Mouse (Mus musculus): Measurements from ENCODE around the gene Gm8909. TPM values are rescaled to one million over a fixed set of nuclear protein-coding genes. Genes with fewer than 3 reads are reported as not detected.
A peak's percentile ranks its signal among the peaks of the same experiment; 100 is the strongest.
"Not testable (repeated sequence)": the region's sequence is repeated elsewhere in the genome, so short reads cannot be mapped to it uniquely, and the experiment has no call there.

The Gm8909 gene
- polyA plus RNA-seq, 1 experiment from 2014 or later = not detected

DNA sequence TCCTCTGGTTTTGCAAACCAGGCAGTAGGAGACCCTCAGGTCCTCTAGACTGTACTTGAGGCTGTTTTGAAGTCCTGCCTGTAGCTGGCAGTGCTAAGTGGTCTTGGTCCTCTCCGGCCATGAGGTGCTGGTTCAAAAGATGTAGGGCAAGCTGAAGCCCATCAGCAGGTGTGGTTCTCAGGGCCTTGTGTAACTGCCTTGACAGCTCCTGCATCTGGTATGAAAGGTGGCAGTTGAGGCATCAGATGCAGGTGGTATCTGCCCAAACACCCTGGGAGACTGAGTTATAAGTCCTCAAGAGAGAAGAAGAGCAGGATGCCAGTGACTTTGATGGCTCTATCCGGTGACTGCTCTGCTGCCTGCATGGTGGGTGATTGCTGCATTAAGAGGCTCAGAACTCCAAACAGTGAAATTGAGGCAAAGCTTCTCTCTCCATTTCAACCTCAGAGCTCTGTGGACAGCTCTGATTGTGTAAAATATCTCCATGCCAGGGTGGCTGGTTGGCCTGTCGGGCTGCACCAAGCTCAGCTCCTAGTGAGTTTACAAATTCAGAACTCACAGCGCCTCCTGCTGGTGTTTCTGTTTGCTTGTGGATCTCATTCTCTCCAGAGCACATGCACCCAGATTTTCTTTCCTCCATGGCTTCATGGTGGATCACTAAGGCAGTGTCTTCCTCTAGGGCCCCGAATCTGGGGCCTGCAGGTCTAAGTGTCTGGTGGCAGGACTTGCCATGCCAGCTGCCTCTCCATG lies 36.6 kb downstream of the Gm8909 start:
- Histone ChIP-seq H3K4me2 (no peak overlapping the region), H3K9ac (replicated peaks) (no peak overlapping the region), H3K36me3 (no peaks in the 10 kb centered on the region), H3K4me1 (no peaks in the 10 kb centered on the region), H3K27ac (replicated peaks) (no peak overlapping the region), H3K4me3 (replicated peaks) (no peak overlapping the region), H3K27me3 (replicated peaks) (peaks cover 22% of the 10 kb centered on the region), H3K9me3 (replicated peaks) (no peaks in the 10 kb centered on the region)
- 77% methylated on average over 5 of the region's 5 CpGs for WGBS
- no peak for ATAC-seq (ENCODE audit: low FRiP score)

DNA sequence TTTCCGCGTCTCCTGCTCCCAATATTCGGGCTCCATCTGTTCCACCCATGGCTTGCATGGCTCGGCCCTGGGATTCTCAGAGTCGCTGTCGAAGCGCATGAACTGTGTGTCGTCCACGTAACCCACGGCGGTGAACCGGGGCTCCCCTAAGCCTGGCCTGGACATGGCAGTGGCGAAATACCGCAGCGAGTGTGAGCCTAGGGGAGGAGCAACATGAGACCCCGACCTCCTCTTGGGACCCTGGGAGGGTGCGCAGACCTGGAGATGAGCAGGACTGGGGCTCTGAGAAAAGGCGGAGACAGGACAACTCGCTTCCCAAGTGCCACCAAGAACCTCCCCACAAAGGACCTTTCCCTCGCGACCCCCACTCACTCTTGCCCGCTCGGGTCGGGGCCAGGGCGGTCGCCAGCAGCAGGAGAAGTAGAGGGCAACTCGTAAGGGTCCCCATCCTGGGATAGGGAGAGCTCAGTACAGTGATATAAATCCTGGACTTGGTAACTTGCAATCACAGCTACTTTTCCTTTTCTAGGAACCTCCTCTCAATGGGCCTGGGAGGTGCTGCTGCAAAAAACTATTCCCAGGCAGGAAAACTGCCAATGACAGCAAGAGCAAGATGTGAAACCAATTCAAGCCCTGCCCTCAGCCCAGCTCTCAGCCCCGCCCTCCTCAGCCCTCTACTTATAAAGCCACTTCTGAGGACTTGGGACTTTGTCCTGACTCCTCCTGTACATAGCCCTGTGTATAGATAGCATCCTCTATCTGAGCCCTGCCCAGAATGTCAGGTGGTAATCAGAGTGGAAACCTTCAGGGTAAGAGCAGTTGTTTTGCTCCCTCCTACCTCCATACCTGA lies 39.1 kb downstream of the Gm8909 start, which contains the start of gene Gm7030:
Gene Gm7030 (minus strand): TSS at position 458 of the 850 bp plus-strand sequence.
- not testable (repeated sequence) for ATAC-seq (ENCODE audit: low FRiP score); H3K9me3 ChIP-seq (replicated peaks); H3K4me2 ChIP-seq; H3K9ac ChIP-seq (replicated peaks); H3K4me3 ChIP-seq (replicated peaks); H3K27ac ChIP-seq (replicated peaks); H3K4me1 ChIP-seq; H3K36me3 ChIP-seq
- WGBS = 24% methylated on average over 27 of the region's 28 CpGs
- H3K27me3 ChIP-seq (replicated peaks) = peaks cover 15% of the 10 kb centered on the region

DNA sequence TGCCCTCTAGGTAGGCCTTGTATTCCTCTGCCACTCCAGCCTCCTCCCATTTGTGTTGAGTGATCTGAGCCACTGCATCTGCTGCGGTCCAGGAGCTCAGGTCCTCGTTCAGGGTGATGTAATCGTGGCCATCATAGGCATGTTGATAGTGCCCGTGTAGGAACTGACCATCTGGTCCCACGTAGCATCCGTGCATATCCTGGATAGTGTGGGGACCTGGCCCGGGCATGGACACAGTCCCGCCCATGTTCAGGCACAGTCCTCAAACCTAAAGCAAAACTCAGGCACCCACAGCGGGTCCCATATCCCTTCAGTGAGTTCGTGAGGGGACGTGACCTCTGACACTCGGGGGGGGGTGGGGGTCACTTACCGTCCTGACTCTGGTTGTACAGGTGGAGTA lies 39.8 kb downstream of the Gm8909 start:
- ATAC-seq (ENCODE audit: low FRiP score); H3K9me3 ChIP-seq (replicated peaks); H3K27ac ChIP-seq (replicated peaks); H3K4me2 ChIP-seq; H3K4me3 ChIP-seq (replicated peaks); H3K4me1 ChIP-seq; H3K9ac ChIP-seq (replicated peaks); H3K36me3 ChIP-seq: not testable (repeated sequence)
- 68% methylated on average over 11 of the region's 13 CpGs for WGBS
- H3K27me3 ChIP-seq (replicated peaks) = peaks cover 13% of the 10 kb centered on the region

DNA sequence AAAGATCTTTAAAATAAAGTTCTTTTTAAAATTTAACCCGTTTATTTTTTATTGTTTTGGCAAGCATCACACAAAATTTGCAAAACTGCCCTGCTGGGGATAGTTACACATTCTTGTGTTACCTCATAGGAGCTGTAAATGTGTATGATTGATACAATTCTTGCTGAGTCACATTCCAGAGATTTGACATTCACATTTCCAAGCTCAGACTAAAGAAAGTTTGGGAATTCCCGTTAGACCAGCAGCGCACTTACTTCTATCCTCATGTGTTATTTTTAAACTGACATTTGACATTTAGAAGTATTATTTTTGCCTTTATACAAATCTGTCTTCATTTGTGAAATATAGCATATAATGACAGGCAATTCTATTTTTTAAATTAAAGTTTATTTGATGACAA lies 44.2 kb downstream of the Gm8909 start:
- ATAC-seq (ENCODE audit: low FRiP score); H3K9me3 ChIP-seq (replicated peaks); H3K36me3 ChIP-seq; H3K4me1 ChIP-seq; H3K27ac ChIP-seq (replicated peaks); H3K4me3 ChIP-seq (replicated peaks); H3K9ac ChIP-seq (replicated peaks); H3K4me2 ChIP-seq: not testable (repeated sequence)
- 84% methylated on average over 3 of the region's 3 CpGs for WGBS
- peaks cover 27% of the 10 kb centered on the region for H3K27me3 ChIP-seq (replicated peaks)

DNA sequence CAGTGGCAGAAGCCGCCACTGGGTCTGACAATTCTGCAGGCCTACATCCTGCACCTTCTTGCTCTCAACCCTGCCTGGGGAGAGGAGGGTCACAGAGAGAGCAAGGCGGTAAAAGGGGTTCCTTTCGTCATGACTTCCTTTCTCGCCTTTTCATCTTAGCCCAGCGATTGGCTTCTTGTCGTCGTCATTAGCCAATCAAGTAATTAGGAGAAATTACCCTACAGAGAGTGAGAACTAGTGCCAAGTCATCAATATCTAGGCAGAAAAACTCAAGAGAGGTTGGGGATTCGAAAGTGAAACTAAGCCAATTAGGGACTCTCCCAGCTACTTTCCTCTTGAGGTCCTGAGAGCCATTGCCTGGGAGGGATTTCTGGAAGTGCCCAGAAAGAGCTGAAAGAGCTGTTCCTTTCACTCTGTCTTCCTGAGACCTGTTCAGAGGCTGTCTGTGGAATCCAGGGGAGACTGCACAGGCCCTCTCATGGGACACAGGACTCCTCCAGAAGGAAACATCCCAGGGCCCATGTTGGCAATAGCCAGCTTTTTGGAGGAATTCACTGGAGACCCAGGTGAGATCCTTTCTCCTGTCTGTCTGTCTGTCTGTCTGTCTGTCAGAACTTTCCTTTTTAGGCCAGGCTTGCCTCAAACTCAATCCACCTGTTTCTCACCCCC lies 46.9 kb downstream of the Gm8909 start, which contains the start of gene Gm19684:
Gene Gm19684 (plus strand): TSS at position 327 of the 669 bp plus-strand sequence.
- Histone ChIP-seq H3K4me2 (peak within 1 kb of the TSS; percentile 47), H3K4me3 (replicated peaks) (0 out of 2 replicates have a peak within 1 kb of the TSS, but pooled peaks have one; percentile 8), H3K27me3 (replicated peaks) (peaks cover 31% of the 10 kb centered on the region)
- not testable (repeated sequence) for H3K27ac ChIP-seq (replicated peaks); H3K4me1 ChIP-seq; H3K36me3 ChIP-seq; H3K9ac ChIP-seq (replicated peaks); H3K9me3 ChIP-seq (replicated peaks)
- ATAC-seq (ENCODE audit: low FRiP score) = peak; percentile 68; the same call in 1 of the 2 replicates
- 4% methylated on average over 8 of the region's 8 CpGs for WGBS

DNA sequence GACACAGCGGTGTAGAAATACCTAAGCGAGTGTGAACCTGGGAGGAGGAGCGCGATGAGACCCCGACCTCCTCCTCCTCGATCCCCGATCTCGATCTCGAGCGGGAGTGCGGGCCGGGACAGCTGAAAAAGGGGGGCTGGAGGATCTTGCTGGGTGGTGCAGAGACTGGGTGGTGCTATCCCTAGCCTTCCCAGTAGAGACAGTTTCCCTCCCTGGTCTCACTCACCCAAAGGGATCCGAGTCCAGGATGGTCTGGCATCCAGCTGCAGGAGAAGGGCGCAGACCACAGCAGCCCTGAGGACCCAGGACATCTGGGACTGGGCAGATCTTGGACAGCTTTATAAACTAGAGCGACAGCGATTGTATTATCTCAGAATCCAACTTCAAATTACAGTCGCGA lies 47.5 kb downstream of the Gm8909 start:
- not testable (repeated sequence) for H3K4me3 ChIP-seq (replicated peaks); H3K27ac ChIP-seq (replicated peaks); H3K36me3 ChIP-seq; H3K9me3 ChIP-seq (replicated peaks); H3K4me1 ChIP-seq; H3K9ac ChIP-seq (replicated peaks)
- ATAC-seq (ENCODE audit: low FRiP score) = peak; percentile 45; the same call in 1 of the 2 replicates
- 23% methylated on average over 18 of the region's 18 CpGs for WGBS
- H3K4me2 ChIP-seq = peak overlapping the region; percentile 47
- H3K27me3 ChIP-seq (replicated peaks) = peaks cover 31% of the 10 kb centered on the region

DNA sequence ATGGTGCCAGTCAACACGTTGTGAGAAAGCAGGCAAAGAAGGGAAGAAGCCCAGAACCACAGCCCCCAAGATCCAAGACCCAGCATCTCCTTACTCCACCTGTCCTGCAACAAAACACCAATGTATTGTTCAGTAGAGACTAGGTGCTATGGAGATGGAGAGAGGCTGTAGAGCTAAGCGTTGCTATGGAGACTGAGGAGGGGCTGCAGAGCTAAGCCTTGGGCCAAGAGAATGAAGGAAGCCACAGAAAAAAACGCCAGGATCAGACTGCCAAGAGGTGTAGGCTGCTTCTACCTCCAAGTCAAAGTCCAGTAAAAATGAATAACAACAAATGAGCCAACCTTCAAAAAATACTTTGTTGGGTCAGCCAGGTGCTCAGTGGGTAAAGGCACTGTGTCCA lies 51.8 kb downstream of the Gm8909 start:
- peaks cover 24% of the 10 kb centered on the region for H3K27me3 ChIP-seq (replicated peaks)
- not testable (repeated sequence) for H3K9me3 ChIP-seq (replicated peaks); H3K9ac ChIP-seq (replicated peaks); ATAC-seq (ENCODE audit: low FRiP score); H3K4me1 ChIP-seq; H3K27ac ChIP-seq (replicated peaks); H3K4me3 ChIP-seq (replicated peaks); H3K4me2 ChIP-seq; H3K36me3 ChIP-seq
- 22% methylated on average over 3 of the region's 3 CpGs for WGBS

Other genes starting within 250 kb of the Gm8909 start
- 78.4 and 90.3 TPM in 2 replicates for gene Abcf1, start 198.8 kb downstream of the Gm8909 start, polyA plus RNA-seq (2015; fragmentation: Nextera tagmentation; extraction: Ambion mirVana)
- 67.4 and 73.0 TPM in 2 replicates for gene Gnl1, start 188.7 kb downstream of the Gm8909 start, polyA plus RNA-seq (2015; fragmentation: Nextera tagmentation; extraction: Ambion mirVana)
- 78.5 and 87.9 TPM in 2 replicates for gene Prr3, start 188.3 kb downstream of the Gm8909 start, polyA plus RNA-seq (2015; fragmentation: Nextera tagmentation; extraction: Ambion mirVana)
- gene H2-T24, start 148.0 kb downstream of the Gm8909 start, polyA plus RNA-seq (2015; fragmentation: Nextera tagmentation; extraction: Ambion mirVana) = 8.6 and 10.0 TPM in 2 replicates
- gene H2-T23, start 135.7 kb downstream of the Gm8909 start, polyA plus RNA-seq (2015; fragmentation: Nextera tagmentation; extraction: Ambion mirVana) = 5.3 and 13.9 TPM in 2 replicates
- gene H2-T22, start 125.8 kb downstream of the Gm8909 start, polyA plus RNA-seq (2015; fragmentation: Nextera tagmentation; extraction: Ambion mirVana) = 7.3 and 12.5 TPM in 2 replicates
- gene Gm6034, start 125.6 kb downstream of the Gm8909 start, polyA plus RNA-seq (2015; fragmentation: Nextera tagmentation; extraction: Ambion mirVana) = not detected in 2 replicates
- 0.22 TPM in 1 of 2 replicates, not detected in the other for gene Gm11127, start 110.2 kb downstream of the Gm8909 start, polyA plus RNA-seq (2015; fragmentation: Nextera tagmentation; extraction: Ambion mirVana)
- not detected in 2 replicates for gene Gm19684, start 46.9 kb downstream of the Gm8909 start, polyA plus RNA-seq (2015; fragmentation: Nextera tagmentation; extraction: Ambion mirVana)
- not detected in 2 replicates for gene Gm7030, start 39.1 kb downstream of the Gm8909 start, polyA plus RNA-seq (2015; fragmentation: Nextera tagmentation; extraction: Ambion mirVana)
- gene H2-T3, start 21.8 kb upstream of the Gm8909 start, polyA plus RNA-seq (2015; fragmentation: Nextera tagmentation; extraction: Ambion mirVana) = 0.57 TPM in 1 of 2 replicates, not detected in the other
- 140 and 149 TPM in 2 replicates for gene Rpp21, start 89.5 kb upstream of the Gm8909 start, polyA plus RNA-seq (2015; fragmentation: Nextera tagmentation; extraction: Ambion mirVana)
- gene Trim39, start 103.7 kb upstream of the Gm8909 start, polyA plus RNA-seq (2015; fragmentation: Nextera tagmentation; extraction: Ambion mirVana) = 23.7 and 26.7 TPM in 2 replicates
- 0.18 and 0.27 TPM in 2 replicates for gene H2-M10.2, start 118.0 kb upstream of the Gm8909 start, polyA plus RNA-seq (2015; fragmentation: Nextera tagmentation; extraction: Ambion mirVana)
- gene H2-M10.1, start 157.6 kb upstream of the Gm8909 start, polyA plus RNA-seq (2015; fragmentation: Nextera tagmentation; extraction: Ambion mirVana) = not detected in 2 replicates
- gene H2-M10.3, start 199.9 kb upstream of the Gm8909 start, polyA plus RNA-seq (2015; fragmentation: Nextera tagmentation; extraction: Ambion mirVana) = not detected in 2 replicates

Measured in neural tube, embryonic 15.5 days (tissue).